9 mouse cellular contexts compared by ENCODE assay signal in the genomic region with DNA sequence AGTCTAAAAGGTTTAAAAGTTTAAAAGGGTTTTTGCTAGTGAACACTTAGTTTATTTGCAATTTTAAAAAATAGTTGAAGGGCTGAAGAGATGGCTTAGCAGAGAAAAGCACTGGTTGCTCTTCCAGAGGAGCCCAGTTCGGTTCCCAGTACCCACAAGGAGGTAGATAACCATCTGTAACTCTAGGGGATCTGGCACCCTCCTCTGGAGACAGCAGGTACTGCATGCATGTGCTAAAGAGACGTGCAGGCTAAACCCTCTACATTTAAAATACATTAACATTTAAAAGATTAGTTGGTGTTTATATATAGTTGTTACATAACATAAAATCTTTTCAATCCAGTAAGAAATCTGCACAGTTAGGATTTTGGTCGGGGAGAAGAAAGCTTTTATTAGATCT. TPM values are rescaled to one million over a fixed set of nuclear protein-coding genes. Genes with fewer than 3 reads are reported as not detected.
A peak's percentile ranks its signal among the peaks of the same experiment; 100 is the strongest.
DNase-seq lines count a peak whose midpoint lies in the region; ATAC-seq and TF ChIP-seq lines count a peak whose summit lies in the region.
"Had no signal": no experiment of that assay in that cellular context is flagged by ENCODE, and none has a peak within 500 bp of the region (broad histone marks: within the 10 kb centered on the region; RNA-seq: fewer than 3 reads in every experiment).

No protein-coding gene starts in this region.

- WGBS in kidney, adult 2 months = 92% methylated on average over 3 of the region's 3 CpGs
- WGBS in bone marrow, adult 2 months = 78% methylated on average over 3 of the region's 3 CpGs
- WGBS in midbrain, embryonic 14.5 days = 88% methylated on average over 3 of the region's 3 CpGs
- WGBS in hindbrain, embryonic 16.5 days = 89% methylated on average over 3 of the region's 3 CpGs

- no peak overlapping the region for H3K4me2 ChIP-seq in midbrain, embryonic 14.5 days (ENCODE audit: low read length)
- H3K4me2 ChIP-seq in hindbrain, embryonic 16.5 days (ENCODE audit: low read length) = no peak overlapping the region
- H3K4me2 ChIP-seq: neural tube, embryonic 12.5 days had no signal

- H3K36me3 ChIP-seq in kidney, adult 2 months (ENCODE audit: control insufficient read depth, insufficient read depth, low read length) = peaks cover 3% of the 10 kb centered on the region; the same call in 1 of the 2 replicates
- peaks cover 4% of the 10 kb centered on the region; the same call in 1 of the 2 replicates for H3K36me3 ChIP-seq in E14TG2a.4 (ENCODE audit: insufficient read depth, low read length)
- peaks cover 12% of the 10 kb centered on the region for H3K36me3 ChIP-seq in midbrain, embryonic 14.5 days (ENCODE audit: control insufficient read depth, insufficient read depth, low read length)
- peaks cover 13% of the 10 kb centered on the region for H3K36me3 ChIP-seq in hindbrain, embryonic 16.5 days (ENCODE audit: control insufficient read depth, insufficient read depth, low read length)

- peak; percentile 56 for DNase-seq in kidney, adult 2 months
- DNase-seq in kidney, postnatal 14 days = no peak
- DNase-seq in naive thymus-derived CD4-positive, alpha-beta T cell, adult 2 months (ENCODE audit: low read depth) = peak; percentile 45
- no peak for DNase-seq in midbrain, embryonic 14.5 days
- DNase-seq in layer of hippocampus, adult 9-11 months = no peak

- ATAC-seq in midbrain, embryonic 14.5 days (ENCODE audit: low FRiP score, low TSS enrichment) = no peak
- ATAC-seq in hindbrain, embryonic 16.5 days = no peak

- no peak overlapping the region for H3K4me3 ChIP-seq in kidney, adult 2 months (ENCODE audit: insufficient read depth, low read depth, low read length)
- no peak overlapping the region for H3K4me3 ChIP-seq in E14TG2a.4 (replicated peaks; ENCODE audit: low read length)
- H3K4me3 ChIP-seq in bone marrow, adult 2 months (replicated peaks; ENCODE audit: control insufficient read depth, low read depth, low read length) = no peak overlapping the region
- no peak overlapping the region for H3K4me3 ChIP-seq in midbrain, embryonic 14.5 days (replicated peaks; ENCODE audit: low read depth, low read length)
- H3K4me3 ChIP-seq in hindbrain, embryonic 16.5 days (ENCODE audit: low read length) = no peak overlapping the region
- H3K4me3 ChIP-seq: neural tube, embryonic 12.5 days had no signal

- peak; percentile 64 for TF ChIP-seq CTCF in kidney, adult 2 months (conservative IDR thresholded peaks at IDR 0.05; ENCODE audit: insufficient read depth, insufficient read length, low read depth, low read length)
- TF ChIP-seq CTCF in E14TG2a.4 (conservative IDR thresholded peaks at IDR 0.05; ENCODE audit: low read length) = peak; percentile 95
- peak; percentile 52; the same call in 1 of the 2 replicates for TF ChIP-seq CTCF in bone marrow, adult 2 months (IDR thresholded peaks at IDR 0.05; ENCODE audit: control insufficient read depth, insufficient read depth, low read length)

- H3K9ac ChIP-seq in midbrain, embryonic 14.5 days (replicated peaks; ENCODE audit: low read length) = no peak overlapping the region
- H3K9ac ChIP-seq in hindbrain, embryonic 16.5 days (ENCODE audit: low read depth, low read length) = no peak overlapping the region
- H3K9ac ChIP-seq: neural tube, embryonic 12.5 days had no signal

- H3K9me3 ChIP-seq in E14TG2a.4 (ENCODE audit: low read length) = no peaks in the 10 kb centered on the region
- H3K9me3 ChIP-seq in midbrain, embryonic 14.5 days (ENCODE audit: control insufficient read depth, low read length) = no peaks in the 10 kb centered on the region
- H3K9me3 ChIP-seq in hindbrain, embryonic 16.5 days (ENCODE audit: control insufficient read depth, low read length) = no peaks in the 10 kb centered on the region
- H3K9me3 ChIP-seq: neural tube, embryonic 12.5 days had no signal

- no peaks in the 10 kb centered on the region for H3K4me1 ChIP-seq in kidney, adult 2 months (ENCODE audit: control insufficient read depth, insufficient read depth, low read length)
- no peaks in the 10 kb centered on the region for H3K4me1 ChIP-seq in E14TG2a.4 (replicated peaks; ENCODE audit: low read depth, low read length)
- no peaks in the 10 kb centered on the region for H3K4me1 ChIP-seq in bone marrow, adult 2 months (ENCODE audit: control insufficient read depth, insufficient read depth, low read length)
- no peaks in the 10 kb centered on the region for H3K4me1 ChIP-seq in midbrain, embryonic 14.5 days (ENCODE audit: control insufficient read depth, insufficient read depth, low read length)
- no peaks in the 10 kb centered on the region for H3K4me1 ChIP-seq in hindbrain, embryonic 16.5 days (ENCODE audit: control insufficient read depth, insufficient read depth, low read depth, low read length)
- H3K4me1 ChIP-seq: neural tube, embryonic 12.5 days had no signal

- TF ChIP-seq POLR2A in kidney, adult 2 months (IDR thresholded peaks at IDR 0.05; ENCODE audit: low read depth, low read length) = no peak
- no peak for TF ChIP-seq POLR2A in bone marrow, adult 2 months (IDR thresholded peaks at IDR 0.05; ENCODE audit: borderline replicate concordance, control insufficient read depth, low read depth, low read length)

- H3K27me3 ChIP-seq in kidney, adult 2 months (replicated peaks; ENCODE audit: control insufficient read depth, insufficient read depth, low read length) = no peaks in the 10 kb centered on the region
- H3K27me3 ChIP-seq in E14TG2a.4 (ENCODE audit: insufficient read depth, low read length) = no peaks in the 10 kb centered on the region
- H3K27me3 ChIP-seq in midbrain, embryonic 14.5 days (ENCODE audit: control insufficient read depth, insufficient read depth, low read length) = no peaks in the 10 kb centered on the region
- no peaks in the 10 kb centered on the region for H3K27me3 ChIP-seq in hindbrain, embryonic 16.5 days (replicated peaks; ENCODE audit: control insufficient read depth, insufficient read depth, low read length)
- H3K27me3 ChIP-seq: neural tube, embryonic 12.5 days had no signal

- H3K27ac ChIP-seq in kidney, adult 2 months (ENCODE audit: insufficient read depth, low read depth, low read length) = no peak overlapping the region
- no peak overlapping the region for H3K27ac ChIP-seq in bone marrow, adult 2 months (ENCODE audit: control insufficient read depth, insufficient read depth, low read depth, low read length, poor library complexity)
- H3K27ac ChIP-seq in midbrain, embryonic 14.5 days (replicated peaks; ENCODE audit: low read depth, low read length) = no peak overlapping the region
- no peak overlapping the region for H3K27ac ChIP-seq in hindbrain, embryonic 16.5 days (ENCODE audit: low read depth, low read length)
- H3K27ac ChIP-seq: neural tube, embryonic 12.5 days had no signal

RNA-seq across cellular contexts. Expression of a gene that starts 34.9 kb away (rescaled TPM):
- polyA plus RNA-seq in kidney, adult 2 months (2012; rRNA removed) = 5.4 and 6.0 TPM in 2 replicates
- polyA plus RNA-seq in bone marrow, adult 2 months (2011; ENCODE audit: insufficient read depth, insufficient read length, low replicate concordance, missing spikeins) = 3.7 and 7.4 TPM in 2 replicates
- polyA plus RNA-seq in midbrain, embryonic 14.5 days (2014; fragmentation: Nextera tagmentation; extraction: Ambion mirVana) = 28.3 and 28.9 TPM in 2 replicates
- polyA plus RNA-seq in hindbrain, embryonic 16.5 days (2015; fragmentation: Nextera tagmentation; extraction: Ambion mirVana) = 29.4 and 31.3 TPM in 2 replicates

RNA-seq across cellular contexts. Expression of a gene that starts 38.2 kb away (rescaled TPM):
- polyA plus RNA-seq in kidney, adult 2 months (2012; rRNA removed) = 12.8 and 14.8 TPM in 2 replicates
- 8.8 and 16.5 TPM in 2 replicates for polyA plus RNA-seq in bone marrow, adult 2 months (2011; ENCODE audit: insufficient read depth, insufficient read length, low replicate concordance, missing spikeins)
- polyA plus RNA-seq in midbrain, embryonic 14.5 days (2014; fragmentation: Nextera tagmentation; extraction: Ambion mirVana) = 27.7 and 29.4 TPM in 2 replicates
- 32.0 and 35.8 TPM in 2 replicates for polyA plus RNA-seq in hindbrain, embryonic 16.5 days (2015; fragmentation: Nextera tagmentation; extraction: Ambion mirVana)

Comparison
In these comparisons a context has a peak if more than half of its experiments do, and no peak if none do; other contexts are left out.
1. DNase-seq: peak in kidney, adult 2 months (single experiment) and naive thymus-derived CD4-positive, alpha-beta T cell, adult 2 months (single experiment); none in kidney, postnatal 14 days (single experiment), midbrain, embryonic 14.5 days (single experiment) and layer of hippocampus, adult 9-11 months (single experiment).
2. Peak in every context shown above with its lines, with median percentiles within 50 percentile points of each other: CTCF ChIP-seq.